27 mouse cellular contexts compared by ENCODE assay signal in the genomic region with DNA sequence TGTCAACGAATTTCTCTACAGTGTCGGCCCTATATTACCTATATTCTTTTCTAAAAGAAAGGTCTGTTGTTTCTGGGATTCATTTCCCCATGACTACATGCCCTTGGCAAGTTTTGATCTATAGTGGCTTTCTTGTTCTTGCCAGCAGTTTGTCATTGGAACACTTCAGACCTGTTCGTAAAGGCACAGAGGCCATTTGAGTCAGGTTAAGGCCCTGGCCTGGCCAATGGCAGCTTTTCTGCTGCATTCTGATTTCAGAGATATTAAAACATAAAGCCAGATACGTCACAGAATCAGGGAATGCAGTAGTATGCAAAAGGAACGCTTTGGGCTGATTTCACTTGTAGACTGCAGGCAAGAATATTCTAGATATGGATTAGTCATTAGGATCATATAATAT. TPM values are rescaled to one million over a fixed set of nuclear protein-coding genes. Genes with fewer than 3 reads are reported as not detected.
DNase-seq lines count a peak whose midpoint lies in the region; ATAC-seq lines count a peak whose summit lies in the region.
"Had no signal": no experiment of that assay in that cellular context is flagged by ENCODE, and none has a peak within 500 bp of the region (broad histone marks: within the 10 kb centered on the region; RNA-seq: fewer than 3 reads in every experiment).

No protein-coding gene starts in this region.

- H3K9ac ChIP-seq in intestine, embryonic 14.5 days (ENCODE audit: low read length) = no peak overlapping the region
- H3K9ac ChIP-seq in intestine, embryonic 16.5 days (ENCODE audit: low read depth, low read length) = no peak overlapping the region
- H3K9ac ChIP-seq in kidney, embryonic 16.5 days (replicated peaks; ENCODE audit: low read length) = no peak overlapping the region
- no peak overlapping the region for H3K9ac ChIP-seq in limb, embryonic 13.5 days
- H3K9ac ChIP-seq: embryonic facial prominence, embryonic 12.5 days; embryonic facial prominence, embryonic 15.5 days; forebrain, embryonic 13.5 days; heart, embryonic 12.5 days; heart, embryonic 15.5 days; hindbrain, embryonic 14.5 days had no signal

- H3K27ac ChIP-seq in intestine, embryonic 14.5 days (ENCODE audit: low read depth) = no peak overlapping the region
- no peak overlapping the region for H3K27ac ChIP-seq in intestine, embryonic 16.5 days (ENCODE audit: low read length)
- H3K27ac ChIP-seq in kidney, embryonic 16.5 days (ENCODE audit: low read length) = peak overlapping the region; percentile 14; the same call in 1 of the 2 replicates
- peak overlapping the region; percentile 14; the same call in 1 of the 2 replicates for H3K27ac ChIP-seq in limb, embryonic 10.5 days
- peak overlapping the region; percentile 55; the same call in 1 of the 2 replicates for H3K27ac ChIP-seq in limb, embryonic 13.5 days
- H3K27ac ChIP-seq: embryonic facial prominence, embryonic 12.5 days; embryonic facial prominence, embryonic 15.5 days; forebrain, embryonic 13.5 days; gastrocnemius, adult 2 months; heart, embryonic 15.5 days; hindbrain, embryonic 14.5 days; hindbrain, postnatal 0 days had no signal

- H3K4me1 ChIP-seq in intestine, embryonic 14.5 days (replicated peaks; ENCODE audit: control insufficient read depth, insufficient read depth, low read length) = no peaks in the 10 kb centered on the region
- peaks cover 6% of the 10 kb centered on the region; the same call in 1 of the 2 replicates for H3K4me1 ChIP-seq in intestine, embryonic 16.5 days (ENCODE audit: control insufficient read depth, insufficient read depth, low read length)
- H3K4me1 ChIP-seq in kidney, embryonic 16.5 days (ENCODE audit: insufficient read depth, low read length) = peaks cover 5% of the 10 kb centered on the region; the same call in 1 of the 2 replicates
- peaks cover 42% of the 10 kb centered on the region for H3K4me1 ChIP-seq in limb, embryonic 10.5 days
- peaks cover 36% of the 10 kb centered on the region for H3K4me1 ChIP-seq in limb, embryonic 13.5 days
- H3K4me1 ChIP-seq: embryonic facial prominence, embryonic 12.5 days had no signal

- ATAC-seq in intestine, embryonic 14.5 days (replicated peaks; ENCODE audit: low FRiP score, low TSS enrichment, low read depth) = no peak
- ATAC-seq in intestine, embryonic 16.5 days = no peak
- no peak for ATAC-seq in kidney, embryonic 16.5 days (ENCODE audit: low FRiP score, low TSS enrichment)
- no peak for ATAC-seq in limb, embryonic 13.5 days (ENCODE audit: low FRiP score, low read depth)
- ATAC-seq: forebrain, embryonic 13.5 days; forebrain, embryonic 16.5 days had no signal

- peak; percentile 29 for DNase-seq in intestine, embryonic 14.5 days (ENCODE audit: low spot score)
- no peak for DNase-seq in kidney, postnatal 10 days
- no peak for DNase-seq in limb, embryonic 10.5 days (ENCODE audit: low spot score)
- DNase-seq in ovary, postnatal 10 days (ENCODE audit: low spot score) = no peak
- DNase-seq in lung, postnatal 36 days = no peak
- DNase-seq: B cell, adult 2 months; cerebellum, adult 18-20 months; cerebellum, adult 9-10 months; gastrocnemius, adult 2 months; gastrocnemius, postnatal 14 days; heart, adult 18-20 months; heart, postnatal 10 days; heart, postnatal 4 days had no signal

- no peak overlapping the region for H3K4me3 ChIP-seq in intestine, embryonic 14.5 days (ENCODE audit: low read depth, low read length)
- H3K4me3 ChIP-seq in intestine, embryonic 16.5 days (ENCODE audit: low read length) = no peak overlapping the region
- no peak overlapping the region for H3K4me3 ChIP-seq in kidney, embryonic 16.5 days (ENCODE audit: low read length)
- H3K4me3 ChIP-seq in limb, embryonic 10.5 days = no peak overlapping the region
- no peak overlapping the region for H3K4me3 ChIP-seq in limb, embryonic 13.5 days
- H3K4me3 ChIP-seq: embryonic facial prominence, embryonic 12.5 days; embryonic facial prominence, embryonic 15.5 days; forebrain, embryonic 13.5 days; gastrocnemius, adult 2 months; heart, embryonic 12.5 days; heart, embryonic 15.5 days had no signal

- no peaks in the 10 kb centered on the region for H3K36me3 ChIP-seq in intestine, embryonic 14.5 days (ENCODE audit: control insufficient read depth, insufficient read depth, low read length)
- H3K36me3 ChIP-seq in intestine, embryonic 16.5 days (ENCODE audit: control insufficient read depth, insufficient read depth, low read length) = no peaks in the 10 kb centered on the region
- no peaks in the 10 kb centered on the region for H3K36me3 ChIP-seq in kidney, embryonic 16.5 days (ENCODE audit: insufficient read depth, low read length)
- no peaks in the 10 kb centered on the region for H3K36me3 ChIP-seq in limb, embryonic 10.5 days
- no peaks in the 10 kb centered on the region for H3K36me3 ChIP-seq in limb, embryonic 13.5 days
- H3K36me3 ChIP-seq: embryonic facial prominence, embryonic 12.5 days; embryonic facial prominence, embryonic 15.5 days; G1E; heart, embryonic 12.5 days; heart, embryonic 15.5 days had no signal

- no peaks in the 10 kb centered on the region for H3K27me3 ChIP-seq in intestine, embryonic 14.5 days (replicated peaks; ENCODE audit: control insufficient read depth, insufficient read depth, low read length)
- H3K27me3 ChIP-seq in intestine, embryonic 16.5 days (replicated peaks; ENCODE audit: control insufficient read depth, insufficient read depth, low read length) = no peaks in the 10 kb centered on the region
- no peaks in the 10 kb centered on the region for H3K27me3 ChIP-seq in kidney, embryonic 16.5 days (ENCODE audit: insufficient read depth, low read length)
- H3K27me3 ChIP-seq in limb, embryonic 10.5 days (ENCODE audit: low read depth, poor library complexity, severe bottlenecking) = no peaks in the 10 kb centered on the region
- H3K27me3 ChIP-seq in limb, embryonic 13.5 days = no peaks in the 10 kb centered on the region
- H3K27me3 ChIP-seq: CH12.LX; embryonic facial prominence, embryonic 12.5 days; embryonic facial prominence, embryonic 15.5 days; forebrain, embryonic 13.5 days; heart, embryonic 12.5 days; heart, embryonic 15.5 days; Patski had no signal

- H3K9me3 ChIP-seq in intestine, embryonic 14.5 days (ENCODE audit: control insufficient read depth, low read length) = no peaks in the 10 kb centered on the region
- no peaks in the 10 kb centered on the region for H3K9me3 ChIP-seq in intestine, embryonic 16.5 days (ENCODE audit: control insufficient read depth, low read length)
- H3K9me3 ChIP-seq in kidney, embryonic 16.5 days (ENCODE audit: low read length) = no peaks in the 10 kb centered on the region
- H3K9me3 ChIP-seq in limb, embryonic 10.5 days (replicated peaks) = no peaks in the 10 kb centered on the region
- no peaks in the 10 kb centered on the region for H3K9me3 ChIP-seq in limb, embryonic 13.5 days
- H3K9me3 ChIP-seq: embryonic facial prominence, embryonic 12.5 days; embryonic facial prominence, embryonic 15.5 days; forebrain, embryonic 13.5 days; G1E; heart, embryonic 12.5 days; heart, embryonic 15.5 days had no signal

- H3K4me2 ChIP-seq in intestine, embryonic 14.5 days (ENCODE audit: low read length) = no peak overlapping the region
- H3K4me2 ChIP-seq in intestine, embryonic 16.5 days (ENCODE audit: low read depth, low read length) = no peak overlapping the region
- no peak overlapping the region for H3K4me2 ChIP-seq in kidney, embryonic 16.5 days (replicated peaks; ENCODE audit: low read depth, low read length)
- no peak overlapping the region for H3K4me2 ChIP-seq in limb, embryonic 13.5 days (replicated peaks)
- H3K4me2 ChIP-seq: embryonic facial prominence, embryonic 12.5 days; embryonic facial prominence, embryonic 15.5 days; forebrain, embryonic 13.5 days; heart, embryonic 12.5 days; heart, embryonic 15.5 days; hindbrain, embryonic 14.5 days had no signal

- 83% methylated on average over 5 of the region's 5 CpGs for WGBS in intestine, embryonic 14.5 days
- WGBS in intestine, embryonic 16.5 days = 88% methylated on average over 5 of the region's 5 CpGs
- WGBS in kidney, embryonic 16.5 days = 69% methylated on average over 5 of the region's 5 CpGs
- WGBS in limb, embryonic 10.5 days = 83% methylated on average over 5 of the region's 5 CpGs
- 64% methylated on average over 5 of the region's 5 CpGs for WGBS in limb, embryonic 13.5 days

RNA-seq across cellular contexts. Expression of gene Gpr156, which starts 17.5 kb away (rescaled TPM):
- polyA plus RNA-seq in intestine, embryonic 14.5 days (2014; fragmentation: Nextera tagmentation; extraction: Ambion mirVana) = 0.42 and 0.61 TPM in 2 replicates
- polyA plus RNA-seq in intestine, embryonic 16.5 days (2015; fragmentation: Nextera tagmentation; extraction: Ambion mirVana) = 0.13 and 0.15 TPM in 2 replicates
- 0.85 and 1.3 TPM in 2 replicates for polyA plus RNA-seq in kidney, embryonic 16.5 days (2015; fragmentation: Nextera tagmentation; extraction: Ambion mirVana)
- polyA plus RNA-seq in limb, embryonic 10.5 days (2016; fragmentation: Nextera tagmentation; extraction: Ambion mirVana) = 0.55 and 0.86 TPM in 2 replicates
- polyA plus RNA-seq in limb, embryonic 13.5 days (2015; fragmentation: Nextera tagmentation; extraction: Ambion mirVana) = 0.88 and 0.95 TPM in 2 replicates
- polyA plus RNA-seq: G1E had no signal

RNA-seq across cellular contexts. Expression of gene Lrrc58, which starts 30.6 kb away (rescaled TPM):
- 56.2 and 59.7 TPM in 2 replicates for polyA plus RNA-seq in intestine, embryonic 14.5 days (2014; fragmentation: Nextera tagmentation; extraction: Ambion mirVana)
- polyA plus RNA-seq in intestine, embryonic 16.5 days (2015; fragmentation: Nextera tagmentation; extraction: Ambion mirVana) = 33.5 and 37.7 TPM in 2 replicates
- polyA plus RNA-seq in kidney, embryonic 16.5 days (2015; fragmentation: Nextera tagmentation; extraction: Ambion mirVana) = 54.3 and 60.6 TPM in 2 replicates
- polyA plus RNA-seq in limb, embryonic 10.5 days (2016; fragmentation: Nextera tagmentation; extraction: Ambion mirVana) = 66.3 and 67.8 TPM in 2 replicates
- 58.9 and 62.3 TPM in 2 replicates for polyA plus RNA-seq in limb, embryonic 13.5 days (2015; fragmentation: Nextera tagmentation; extraction: Ambion mirVana)

RNA-seq across cellular contexts. Expression of gene Gm36028, which starts 37.8 kb away (rescaled TPM):
- polyA plus RNA-seq in intestine, embryonic 14.5 days (2014; fragmentation: Nextera tagmentation; extraction: Ambion mirVana) = not detected in 2 replicates
- polyA plus RNA-seq in intestine, embryonic 16.5 days (2015; fragmentation: Nextera tagmentation; extraction: Ambion mirVana) = 3.1 and 4.3 TPM in 2 replicates
- polyA plus RNA-seq in kidney, embryonic 16.5 days (2015; fragmentation: Nextera tagmentation; extraction: Ambion mirVana) = 0.67 and 0.71 TPM in 2 replicates
- polyA plus RNA-seq in limb, embryonic 10.5 days (2016; fragmentation: Nextera tagmentation; extraction: Ambion mirVana) = not detected in 2 replicates
- 0.13 and 0.22 TPM in 2 replicates for polyA plus RNA-seq in limb, embryonic 13.5 days (2015; fragmentation: Nextera tagmentation; extraction: Ambion mirVana)
- polyA plus RNA-seq: forebrain, embryonic 13.5 days; G1E; hindbrain, embryonic 14.5 days had no signal

Comparison
In these comparisons a context has a peak if more than half of its experiments do, and no peak if none do; other contexts are left out.
1. H3K27ac ChIP-seq: peak in kidney, embryonic 16.5 days (single experiment), limb, embryonic 10.5 days (single experiment) and limb, embryonic 13.5 days (single experiment); none in intestine, embryonic 14.5 days (single experiment) and intestine, embryonic 16.5 days (single experiment).